Mouse (Mus musculus) E14TG2a.4 (cell line): ENCODE measurements around the gene Myo5a.

Source experiments
- H3K27me3 ChIP-seq: 2 replicates; pipeline ENCODE4 v1.6.1; 2014; ENCODE audit warnings: low read length, control low read depth; ENCODE audit not compliant: insufficient read depth
- H3K36me3 ChIP-seq: 2 replicates; pipeline ENCODE4 v1.6.1; 2014; ENCODE audit warnings: low read length, control low read depth; ENCODE audit not compliant: insufficient read depth
- H3K4me1 ChIP-seq: replicated peaks from 2 replicates; pipeline ENCODE4 v1.6.1; 2014; ENCODE audit warnings: low read depth, low read length, control low read depth
- H3K4me3 ChIP-seq: replicated peaks from 2 replicates; pipeline ENCODE4 v1.5.1; 2014; ENCODE audit warnings: mild to moderate bottlenecking, low read length
- H3K9me3 ChIP-seq: 2 replicates; pipeline ENCODE4 v1.6.1; 2014; ENCODE audit warnings: low read length, control low read depth
- CTCF ChIP-seq: conservative IDR thresholded peaks from 2 replicates; pipeline ENCODE4 v1.5.1; 2014; ENCODE audit warnings: low read length
- NANOG ChIP-seq: IDR thresholded peaks from 2 replicates; pipeline ENCODE4 v1.6.1; 2014; ENCODE audit warnings: borderline replicate concordance, low read length, mixed read lengths
- POU5F1 ChIP-seq: IDR thresholded peaks from 2 replicates; pipeline ENCODE4 v1.6.1; 2014; ENCODE audit warnings: low read length, borderline replicate concordance

The Myo5a gene

GRCm38 (mm10) chr9:75253766-75254165 is 183.0 kb downstream of the Myo5a start:
- peaks cover 5% of the 10 kb centered on the region for H3K4me1 ChIP-seq
- no peaks in the 10 kb centered on the region for H3K27me3 ChIP-seq
- no peaks in the 10 kb centered on the region for H3K36me3 ChIP-seq
- H3K4me3 ChIP-seq: no peak overlapping the region
- H3K9me3 ChIP-seq: no peaks in the 10 kb centered on the region
- TF ChIP-seq CTCF (no peak), NANOG (no peak), POU5F1 (no peak)

- Histone ChIP-seq H3K4me1 (peaks cover 10% of the 10 kb centered on the region), H3K36me3 (no peaks in the 10 kb centered on the region), H3K4me3 (no peak overlapping the region), H3K27me3 (no peaks in the 10 kb centered on the region), H3K9me3 (no peaks in the 10 kb centered on the region)
- TF ChIP-seq POU5F1 (no peak), CTCF (no peak), NANOG (no peak)
Observed at GRCm38 (mm10) chr9:75254196-75254955, 183.6 kb downstream of the Myo5a start.

- TF ChIP-seq CTCF: no peak
- TF ChIP-seq NANOG: no peak
- TF ChIP-seq POU5F1: no peak
- Histone ChIP-seq H3K36me3 (no peaks in the 10 kb centered on the region), H3K27me3 (no peaks in the 10 kb centered on the region), H3K4me1 (peaks cover 15% of the 10 kb centered on the region), H3K9me3 (no peaks in the 10 kb centered on the region), H3K4me3 (no peak overlapping the region)
Observed at GRCm38 (mm10) chr9:75255820-75256545, 185.2 kb downstream of the Myo5a start.

GRCm38 (mm10) chr9:75258792-75259191 is 188.0 kb downstream of the Myo5a start:
- H3K9me3 ChIP-seq: no peaks in the 10 kb centered on the region
- no peaks in the 10 kb centered on the region for H3K36me3 ChIP-seq
- TF ChIP-seq CTCF (no peak), POU5F1 (no peak), NANOG (no peak)
- H3K27me3 ChIP-seq: no peaks in the 10 kb centered on the region
- H3K4me1 ChIP-seq: peaks cover 43% of the 10 kb centered on the region
- no peak overlapping the region for H3K4me3 ChIP-seq

- Histone ChIP-seq H3K9me3 (no peaks in the 10 kb centered on the region), H3K36me3 (no peaks in the 10 kb centered on the region), H3K4me1 (peaks cover 48% of the 10 kb centered on the region), H3K4me3 (no peak overlapping the region), H3K27me3 (no peaks in the 10 kb centered on the region)
- TF ChIP-seq NANOG (no peak), POU5F1 (no peak), CTCF (peak; percentile 93)
Observed at GRCm38 (mm10) chr9:75259656-75260055, 188.8 kb downstream of the Myo5a start.

GRCm38 (mm10) chr9:75261332-75261872 is 190.6 kb downstream of the Myo5a start:
- TF ChIP-seq CTCF (no peak), NANOG (no peak), POU5F1 (no peak)
- no peak overlapping the region for H3K4me3 ChIP-seq

GRCm38 (mm10) chr9:75262235-75262826 is 191.5 kb downstream of the Myo5a start:
- no peak for TF ChIP-seq POU5F1
- no peak for TF ChIP-seq NANOG
- TF ChIP-seq CTCF: no peak

More at GRCm38 (mm10) chr9:75261332-75261872, 190.6 kb downstream of the Myo5a start:
- H3K9me3 ChIP-seq: no peaks in the 10 kb centered on the region
- no peaks in the 10 kb centered on the region for H3K27me3 ChIP-seq
- H3K36me3 ChIP-seq: no peaks in the 10 kb centered on the region
- peaks cover 54% of the 10 kb centered on the region for H3K4me1 ChIP-seq

More at GRCm38 (mm10) chr9:75262235-75262826, 191.5 kb downstream of the Myo5a start:
- H3K36me3 ChIP-seq: no peaks in the 10 kb centered on the region
- H3K9me3 ChIP-seq: no peaks in the 10 kb centered on the region
- H3K4me3 ChIP-seq: no peak overlapping the region
- peaks cover 51% of the 10 kb centered on the region for H3K4me1 ChIP-seq
- 0 out of 2 replicates have a peak, but pooled peaks cover 3% of the 10 kb centered on the region for H3K27me3 ChIP-seq
